Mouse (Mus musculus) natural killer cell, adult 2 months (primary cell): Measurements from ENCODE around the gene Men1.

Experiments used
- DNase-seq, 2 experiments: peaks; one replicate each; pipeline ENCODE4 v3.0.0; 2022; ENCODE audit warnings: low spot score in 2 of 2

Gene Men1

DNA sequence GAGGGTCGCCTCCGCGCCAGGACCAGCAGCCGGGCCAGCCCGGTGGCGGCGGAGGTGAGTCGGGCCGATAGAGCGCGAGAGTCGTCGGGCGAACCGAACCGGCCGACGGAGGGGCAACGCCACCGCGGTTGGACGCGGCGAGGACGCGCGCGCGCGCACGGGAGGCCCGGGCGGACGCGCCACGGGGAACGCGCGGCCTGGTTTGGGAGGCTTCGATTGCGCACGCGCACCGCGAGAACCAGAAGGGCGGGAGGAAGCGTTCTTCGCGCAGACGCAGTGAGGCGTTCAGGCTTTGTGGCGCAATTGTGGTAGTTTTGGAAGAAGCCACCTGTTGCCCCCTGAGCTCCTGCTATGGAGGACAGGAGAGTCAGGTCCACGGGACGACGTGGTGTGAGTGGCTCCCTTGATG, 29.5 kb downstream of the Men1 start:
- peak; percentile 87 to 91 for DNase-seq

DNA sequence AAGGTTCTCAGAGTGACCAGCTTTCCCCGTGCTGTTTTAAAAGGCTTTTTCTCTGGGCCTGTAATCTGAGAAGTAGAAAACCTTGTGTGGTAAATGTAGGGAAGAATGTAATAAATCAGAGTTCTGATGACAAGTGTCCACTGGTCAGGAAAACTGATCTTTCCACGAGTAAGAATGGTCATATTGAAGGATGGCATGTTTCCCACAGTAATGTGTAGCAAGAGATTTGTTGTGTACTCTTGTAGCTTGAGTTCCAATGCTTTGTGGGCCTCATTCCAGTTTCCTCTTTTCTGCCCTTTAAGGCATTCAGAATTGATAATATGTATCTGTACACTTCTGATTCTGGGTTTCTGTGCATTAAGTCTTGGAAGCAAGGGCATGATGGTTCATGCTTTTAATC, 30.1 kb downstream of the Men1 start:
- DNase-seq, result no peak

DNA sequence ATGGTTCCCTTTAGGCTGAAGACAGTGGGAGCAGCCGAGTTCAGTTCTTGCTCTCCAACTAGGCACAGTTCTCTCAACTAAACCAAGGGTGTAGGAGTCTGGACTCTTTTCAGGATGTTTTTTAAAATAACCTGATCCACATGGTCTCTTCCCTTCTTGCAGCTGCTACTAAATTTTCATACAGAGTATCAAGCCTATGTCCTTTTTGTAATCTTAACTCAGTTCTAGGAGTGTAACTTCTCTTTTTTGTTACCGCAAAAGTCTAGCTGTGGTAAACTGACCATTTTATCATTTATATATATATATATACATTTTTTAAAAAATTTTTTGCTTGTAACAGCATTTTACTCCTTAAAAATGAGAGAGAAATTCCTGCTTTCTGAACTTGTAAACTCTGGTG, 35.4 kb downstream of the Men1 start:
- DNase-seq, result no peak

DNA sequence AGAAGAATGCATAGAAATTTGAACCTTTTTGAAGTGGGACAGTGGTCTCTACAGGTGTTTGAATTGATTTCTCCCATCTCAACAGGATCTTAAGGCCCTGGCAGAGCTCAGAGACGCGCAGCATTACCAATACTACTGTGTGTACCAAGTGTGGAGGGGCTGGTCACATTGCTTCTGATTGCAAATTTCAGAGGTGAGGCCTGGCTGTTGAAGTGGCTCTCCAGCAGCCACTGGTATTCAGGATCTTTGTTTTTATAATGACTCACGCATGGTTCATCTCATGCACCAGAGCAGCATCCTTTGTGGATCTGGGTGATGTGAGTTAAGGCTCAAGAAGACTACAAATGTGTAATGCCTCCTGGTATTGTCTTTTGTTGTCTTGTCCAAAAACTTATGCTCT, 37.7 kb downstream of the Men1 start:
- no peak for DNase-seq

DNA sequence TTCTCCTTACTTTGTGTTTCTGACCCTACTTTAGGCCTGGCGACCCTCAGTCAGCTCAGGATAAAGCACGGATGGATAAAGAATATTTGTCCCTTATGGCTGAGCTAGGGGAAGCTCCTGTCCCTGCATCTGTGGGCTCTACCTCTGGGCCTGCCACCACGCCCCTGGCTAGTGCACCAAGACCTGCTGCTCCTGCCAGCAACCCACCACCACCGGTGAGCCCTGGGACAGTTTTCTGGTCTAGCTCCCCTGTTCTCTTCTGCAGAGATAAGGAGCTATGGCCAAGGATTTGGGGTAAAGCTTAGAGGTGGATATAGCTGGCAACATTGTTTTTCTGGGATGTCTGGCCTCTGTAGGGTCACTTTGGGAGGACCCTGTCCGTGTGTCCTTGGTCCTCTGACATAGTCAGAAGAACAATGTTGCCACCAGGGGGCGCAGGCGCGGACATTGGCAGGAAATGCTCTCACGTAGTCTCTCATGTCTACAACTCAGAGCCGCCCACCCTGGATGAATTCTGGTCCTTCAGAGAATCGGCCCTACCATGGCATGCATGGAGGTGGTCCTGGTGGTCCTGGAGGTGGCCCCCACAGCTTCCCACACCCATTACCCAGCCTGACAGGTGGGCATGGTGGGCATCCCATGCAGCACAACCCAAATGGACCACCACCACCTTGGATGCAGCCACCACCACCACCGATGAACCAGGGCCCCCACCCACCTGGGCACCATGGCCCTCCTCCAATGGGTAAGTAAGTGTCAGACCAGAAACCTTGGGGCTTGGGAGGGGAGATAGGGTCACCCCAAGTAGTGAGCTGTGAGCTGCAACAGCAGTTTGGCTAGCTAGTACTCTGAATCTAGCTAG, 39.0 kb downstream of the Men1 start:
- peak; percentile 74 to 82 for DNase-seq

DNA sequence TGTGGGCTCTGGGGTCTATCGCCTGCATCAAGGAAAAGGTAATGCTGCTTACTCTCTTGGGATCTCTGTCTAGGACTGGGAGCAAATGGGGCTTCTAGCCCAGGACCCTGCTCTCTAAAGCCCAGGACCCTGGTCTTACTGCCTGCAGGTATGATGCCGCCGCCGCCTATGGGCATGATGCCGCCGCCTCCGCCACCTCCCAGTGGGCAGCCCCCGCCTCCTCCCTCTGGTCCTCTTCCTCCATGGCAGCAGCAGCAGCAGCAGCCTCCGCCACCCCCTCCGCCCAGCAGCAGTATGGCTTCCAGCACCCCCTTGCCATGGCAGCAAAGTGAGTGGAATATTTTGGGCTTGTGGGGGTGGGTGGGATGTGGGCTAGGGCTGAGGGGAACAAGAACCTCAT, 39.8 kb downstream of the Men1 start:
- no peak for DNase-seq

DNA sequence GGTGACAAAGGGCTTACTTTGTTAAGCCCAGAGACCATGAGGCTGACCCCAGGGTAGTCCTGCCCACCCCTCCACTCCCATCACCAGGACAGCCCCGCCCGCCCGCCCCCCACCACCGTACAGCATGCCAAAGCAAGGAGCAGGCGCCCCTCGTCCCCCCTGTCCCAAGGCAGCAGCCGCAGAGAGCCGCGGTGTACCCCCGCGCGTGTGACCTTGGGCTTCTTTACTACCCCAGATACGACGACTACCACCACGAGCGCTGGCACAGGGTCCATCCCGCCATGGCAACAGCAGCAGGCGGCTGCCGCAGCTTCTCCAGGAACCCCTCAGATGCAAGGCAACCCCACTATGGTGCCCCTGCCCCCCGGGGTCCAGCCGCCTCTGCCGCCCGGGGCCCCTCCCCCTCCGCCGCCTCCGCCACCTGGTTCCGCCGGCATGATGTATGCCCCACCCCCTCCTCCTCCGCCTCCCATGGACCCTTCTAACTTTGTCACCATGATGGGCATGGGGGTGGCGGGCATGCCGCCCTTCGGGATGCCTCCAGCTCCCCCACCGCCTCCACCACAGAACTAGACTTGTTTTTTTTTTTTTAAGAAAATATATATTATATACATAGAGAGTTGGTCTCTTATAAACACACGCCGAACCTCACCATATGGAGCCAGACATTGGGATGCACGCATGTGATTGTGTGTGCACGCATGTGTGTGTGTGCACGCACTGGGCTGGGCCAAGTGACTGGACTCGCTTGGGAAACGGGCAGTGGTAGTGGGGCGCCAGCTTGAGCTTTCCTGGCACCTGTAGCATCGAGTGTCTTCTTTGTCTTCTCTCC, 40.9 kb downstream of the Men1 start:
- no peak for DNase-seq

DNA sequence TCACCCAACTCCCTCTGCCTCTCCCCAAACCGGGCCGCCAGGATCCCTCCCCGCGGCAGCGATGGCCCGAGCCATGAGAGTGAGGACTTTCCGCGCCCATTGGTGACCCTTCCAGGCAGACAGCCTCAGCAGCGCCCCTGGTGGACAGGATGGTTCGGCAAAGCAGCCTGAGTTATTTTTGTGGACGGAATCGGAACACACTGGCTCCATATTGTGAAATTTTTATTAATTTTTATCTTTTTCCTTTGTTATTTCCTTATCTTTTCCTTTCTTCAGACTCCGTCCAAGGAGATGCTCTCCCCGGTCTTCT, 41.4 kb downstream of the Men1 start:
- peak in 1 of 2 experiments; percentile 43 for DNase-seq

DNA sequence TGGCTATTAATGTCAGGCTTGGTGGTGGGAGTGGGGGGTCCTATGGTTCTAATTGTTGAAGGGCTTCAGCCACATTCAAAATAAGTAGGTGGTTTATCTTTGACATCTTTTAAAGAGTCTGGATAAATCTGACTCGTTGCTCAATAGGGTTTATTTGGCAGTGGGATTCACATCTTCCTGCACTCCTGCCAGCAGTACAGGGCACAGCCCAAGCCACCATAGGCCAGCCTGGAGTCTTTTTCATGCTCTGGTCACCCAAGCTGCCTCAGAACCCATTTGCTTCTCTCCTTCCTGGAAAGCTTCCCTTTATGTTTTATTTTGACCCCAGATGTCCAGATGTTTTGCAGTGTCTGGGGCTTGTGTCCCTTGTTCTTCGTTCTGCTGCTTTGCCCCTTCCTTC, 41.9 kb downstream of the Men1 start:
- DNase-seq, result no peak

DNA sequence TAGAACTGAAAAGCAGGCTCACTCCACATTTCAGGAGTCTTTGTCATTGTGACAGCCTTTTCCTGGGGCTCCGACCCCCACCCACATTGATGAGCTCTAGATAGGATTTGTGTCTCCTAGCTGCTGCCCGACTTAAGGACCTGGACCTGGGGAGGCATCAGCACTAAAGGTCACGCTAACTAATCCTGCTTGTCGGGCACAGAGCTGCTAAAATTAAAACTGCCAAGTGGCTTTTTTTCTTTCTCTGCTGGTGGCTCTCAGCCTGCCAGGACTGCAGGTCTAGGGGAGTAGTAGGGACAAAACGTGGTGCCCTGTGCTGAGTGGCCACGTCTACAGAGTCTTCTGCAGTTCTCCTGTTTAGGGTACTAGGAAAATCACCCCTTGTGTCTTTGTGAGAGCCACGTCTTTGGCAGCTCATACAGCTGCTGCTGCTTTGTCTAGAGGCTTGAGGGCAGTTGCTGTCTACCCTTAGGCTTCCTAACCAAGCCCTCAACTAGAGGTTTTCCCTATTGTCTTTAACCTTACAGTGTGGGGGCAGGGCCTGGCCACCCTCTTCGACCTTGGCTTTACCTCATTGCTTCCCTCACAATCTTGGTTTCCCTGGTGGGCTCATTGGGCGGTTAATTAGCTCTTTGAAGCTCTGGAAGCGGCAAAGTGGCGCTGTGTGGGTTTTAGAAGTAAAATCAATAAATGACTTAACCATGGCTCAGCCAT, 42.7 kb downstream of the Men1 start:
- DNase-seq, result no peak

DNA sequence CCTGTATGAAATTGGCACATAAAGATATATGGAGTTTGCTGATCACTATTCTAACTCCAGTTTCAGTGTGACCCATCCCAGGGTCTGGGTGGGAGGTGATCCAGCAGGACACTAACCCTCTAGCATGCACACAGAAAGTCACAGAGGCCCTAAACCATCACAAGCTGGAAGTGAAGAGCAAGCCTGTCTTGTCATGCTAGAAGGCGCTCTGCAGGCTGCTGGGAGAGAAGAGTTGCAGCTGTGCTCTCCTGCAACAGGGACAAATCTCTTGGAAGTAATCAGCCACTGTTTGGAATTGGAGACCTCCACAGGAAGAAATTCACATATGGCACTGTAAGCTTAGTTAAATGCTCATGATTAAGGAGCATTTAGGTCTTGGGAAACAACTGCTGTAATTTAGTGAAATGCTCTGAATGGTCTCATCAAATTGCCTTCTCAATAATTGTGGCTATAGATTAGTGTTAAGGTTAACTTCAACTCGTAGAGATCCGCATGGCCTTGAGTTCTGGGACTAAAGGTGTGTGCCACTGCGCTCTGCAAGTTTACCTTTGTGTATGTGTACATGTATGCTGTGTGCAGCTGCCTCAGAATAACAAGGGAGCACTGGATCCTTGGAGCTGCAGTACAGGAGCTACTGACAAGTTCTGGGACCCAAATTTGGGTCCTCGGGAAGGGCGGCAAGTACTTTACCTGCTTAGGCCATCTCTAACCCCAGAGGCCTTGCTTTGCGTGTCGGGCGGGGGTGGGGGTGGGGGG, 45.8 kb downstream of the Men1 start:
- DNase-seq, result no peak

DNA sequence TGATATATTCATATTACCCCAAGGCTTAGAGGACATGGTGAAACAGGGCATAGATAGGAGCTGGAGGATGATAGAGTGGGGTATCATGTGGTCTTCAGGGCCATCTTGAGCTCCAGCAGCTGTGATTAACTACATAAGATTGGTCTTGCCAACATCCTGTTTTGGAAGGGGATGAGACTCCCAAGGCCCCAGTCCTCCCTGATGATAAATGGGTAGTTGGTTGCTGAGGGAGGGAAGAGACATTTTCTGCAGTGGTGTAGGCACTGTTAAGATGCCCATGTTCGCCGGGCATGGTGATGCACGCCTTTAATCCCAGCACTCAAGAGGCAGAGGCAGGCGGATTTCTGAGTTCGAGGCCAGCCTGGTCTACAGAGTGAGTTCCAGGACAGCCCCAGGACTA, 46.5 kb downstream of the Men1 start:
- no peak for DNase-seq

DNA sequence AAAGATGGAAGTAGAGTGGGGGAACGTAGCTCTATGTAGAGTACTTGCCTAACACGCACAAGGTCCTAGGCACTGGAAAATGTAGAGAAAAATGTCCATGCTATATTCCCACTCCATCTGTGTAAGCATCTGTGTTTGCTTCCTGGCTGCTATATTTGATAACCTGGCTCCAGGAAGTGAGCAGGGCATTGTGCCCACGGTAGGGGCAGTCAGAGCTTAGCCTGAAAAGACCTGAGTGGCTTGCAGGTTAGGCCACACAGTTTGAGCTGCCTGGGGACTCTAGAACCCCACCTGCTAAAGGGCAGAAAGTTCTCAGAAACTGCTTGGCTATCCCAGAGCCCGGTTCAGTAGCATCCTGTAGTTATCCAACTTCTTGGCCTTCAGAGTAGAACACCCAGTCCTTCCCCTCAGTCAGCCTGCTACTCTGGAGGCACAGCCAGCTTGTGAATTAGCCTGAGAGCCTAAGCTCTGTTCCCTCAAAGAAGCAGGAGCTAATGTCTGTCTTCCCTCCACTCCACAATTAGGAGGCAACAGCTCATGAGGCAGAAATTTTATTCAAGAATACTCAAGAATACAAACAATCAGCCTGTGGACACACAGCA, 47.6 kb downstream of the Men1 start:
- DNase-seq, result no peak

DNA sequence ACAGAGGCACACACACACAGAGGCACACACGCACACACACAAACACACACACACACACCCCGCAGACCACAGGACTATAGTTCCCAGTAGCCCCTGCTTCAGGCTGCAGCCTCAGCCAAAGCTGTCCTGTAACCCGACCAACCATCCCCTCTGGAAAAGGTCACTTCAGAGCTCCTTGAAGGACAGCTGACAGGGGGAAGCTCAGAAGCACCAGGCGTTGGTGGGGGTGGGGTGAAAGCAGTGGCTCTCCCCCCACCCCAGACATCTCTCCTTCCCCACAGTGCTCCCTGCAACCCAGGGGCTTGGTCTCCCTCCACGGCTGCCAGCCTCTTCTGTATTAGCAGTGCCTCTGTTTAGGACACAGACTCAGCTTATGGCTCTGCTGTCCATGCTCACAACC, 48.7 kb downstream of the Men1 start:
- DNase-seq, result no peak

DNA sequence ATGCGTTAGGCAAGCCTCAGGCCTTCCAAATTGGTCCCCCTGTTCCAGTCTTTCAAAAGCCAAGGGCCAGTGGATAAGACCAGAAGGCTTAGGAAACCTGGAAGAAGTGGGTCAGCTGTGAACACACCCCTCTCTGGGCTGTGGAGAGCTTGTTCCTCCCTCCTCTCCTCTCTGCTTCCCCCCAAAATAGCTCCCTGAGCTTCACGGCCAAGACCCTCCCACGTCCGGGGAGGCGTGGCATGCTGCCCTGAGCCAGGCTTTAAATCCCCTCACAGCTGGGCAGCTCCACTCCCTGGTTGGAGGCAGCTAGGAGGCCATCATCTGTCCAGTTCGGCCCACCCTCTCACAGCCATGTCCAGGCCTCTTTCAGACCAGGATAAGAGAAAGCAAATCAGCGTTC, 49.3 kb downstream of the Men1 start, which contains the start of gene Pygm:
Gene Pygm (plus strand): TSS at position 272 of the 400 bp plus-strand sequence.
- no peak for DNase-seq

DNA sequence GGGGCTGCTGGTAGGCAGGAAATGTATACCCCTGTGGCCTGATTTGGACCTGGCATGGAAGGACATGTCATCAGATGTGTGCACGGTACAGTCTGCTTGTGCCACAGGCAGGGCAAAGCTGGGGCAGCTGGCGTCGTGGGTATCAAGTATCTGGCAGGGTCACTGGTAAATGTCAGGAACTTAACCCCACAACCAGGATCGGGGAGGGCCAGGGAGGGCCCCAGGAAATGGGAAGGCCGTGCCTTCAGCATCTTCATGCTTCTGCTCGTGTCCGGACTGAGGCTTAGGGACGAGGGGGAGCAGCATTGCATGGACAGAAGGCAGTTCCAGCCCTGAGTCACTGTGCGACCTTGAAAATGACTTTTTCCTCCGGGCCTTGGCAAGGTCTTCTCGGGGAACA, 50.2 kb downstream of the Men1 start:
- no peak for DNase-seq

DNA sequence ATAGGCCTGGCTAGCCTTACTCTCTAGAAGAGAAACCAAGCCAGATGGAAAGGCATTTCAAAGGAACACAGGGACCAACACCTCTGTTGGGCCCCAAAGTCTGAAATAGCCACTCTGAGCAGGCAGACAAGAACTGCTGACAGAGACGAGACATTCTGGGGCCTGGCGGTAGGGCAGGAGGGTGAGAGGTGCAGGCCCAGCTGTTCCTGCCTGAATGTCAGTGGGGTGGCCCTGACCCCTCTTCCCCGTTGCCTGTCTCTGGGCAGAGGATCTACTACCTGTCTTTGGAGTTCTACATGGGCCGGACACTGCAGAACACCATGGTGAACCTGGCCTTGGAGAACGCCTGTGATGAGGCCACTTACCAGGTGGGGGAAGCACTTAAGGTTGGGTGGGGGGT, 50.6 kb downstream of the Men1 start:
- no peak for DNase-seq

DNA sequence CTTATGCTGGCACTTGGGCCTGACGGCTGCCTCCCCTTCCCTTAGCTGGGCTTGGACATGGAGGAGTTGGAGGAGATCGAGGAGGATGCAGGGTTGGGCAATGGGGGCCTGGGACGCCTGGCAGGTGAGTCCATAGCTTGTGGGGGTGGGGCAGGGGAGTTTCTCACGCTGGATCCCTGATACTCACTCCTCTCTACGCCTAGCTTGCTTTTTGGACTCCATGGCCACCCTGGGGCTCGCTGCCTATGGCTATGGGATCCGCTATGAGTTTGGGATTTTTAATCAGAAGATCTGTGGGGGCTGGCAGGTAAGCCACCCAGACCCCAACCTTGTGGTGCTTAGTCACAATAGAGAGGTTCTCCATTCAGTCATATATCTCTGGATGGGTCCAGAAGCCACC, 51.0 kb downstream of the Men1 start:
- DNase-seq, result no peak

DNA sequence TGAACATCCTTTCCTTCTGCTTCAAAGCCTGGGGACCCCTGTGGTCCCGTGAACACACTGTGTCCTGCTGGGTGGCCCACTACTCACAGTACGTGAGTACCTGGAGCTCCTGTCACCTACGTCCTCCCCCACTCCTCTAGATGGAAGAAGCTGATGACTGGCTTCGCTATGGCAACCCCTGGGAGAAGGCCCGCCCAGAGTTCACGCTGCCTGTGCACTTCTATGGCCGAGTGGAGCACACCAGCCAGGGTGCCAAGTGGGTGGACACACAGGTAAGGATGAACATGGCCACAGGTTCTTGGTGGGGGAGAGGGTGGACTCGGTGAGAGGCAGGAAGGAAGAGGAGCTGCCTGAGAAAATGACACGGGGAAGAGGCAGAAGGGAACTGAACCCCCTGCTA, 51.5 kb downstream of the Men1 start:
- no peak for DNase-seq

DNA sequence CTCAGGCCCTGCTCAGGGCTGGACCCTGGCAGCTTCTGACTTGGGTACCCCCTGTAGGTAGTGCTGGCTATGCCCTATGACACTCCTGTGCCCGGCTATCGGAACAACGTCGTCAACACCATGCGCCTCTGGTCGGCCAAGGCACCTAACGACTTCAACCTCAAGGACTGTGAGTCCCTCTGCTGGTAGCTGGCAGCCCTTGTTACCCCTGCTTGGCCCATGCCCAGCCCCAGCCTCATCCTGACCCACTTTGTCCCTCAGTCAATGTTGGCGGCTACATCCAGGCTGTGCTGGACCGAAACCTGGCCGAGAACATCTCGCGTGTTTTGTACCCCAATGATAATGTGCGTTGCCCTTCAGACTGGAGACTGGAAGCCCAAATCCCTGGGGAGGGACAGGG, 53.2 kb downstream of the Men1 start:
- DNase-seq, result no peak

DNA sequence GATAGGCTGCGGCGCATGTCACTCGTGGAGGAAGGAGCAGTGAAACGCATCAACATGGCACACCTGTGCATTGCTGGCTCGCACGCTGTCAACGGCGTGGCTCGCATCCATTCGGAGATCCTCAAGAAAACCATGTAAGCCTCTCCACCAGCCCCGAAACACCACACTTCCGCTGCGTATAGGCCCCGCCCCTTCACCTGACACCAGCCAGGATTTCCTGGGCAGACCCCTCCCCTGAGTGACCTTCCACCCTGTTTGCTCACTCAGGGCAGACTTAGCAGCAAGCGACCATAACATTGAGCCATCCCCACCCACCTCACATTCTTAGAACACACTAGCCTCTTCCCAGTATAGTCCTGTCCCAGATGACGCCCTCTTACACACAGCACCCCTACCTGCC, 55.0 kb downstream of the Men1 start:
- DNase-seq, result no peak
